Mouse (Mus musculus): ENCODE results near the gene Shroom3. TPM values are rescaled to one million over a fixed set of nuclear protein-coding genes. Genes with fewer than 3 reads are reported as not detected.

Shroom3 gene
- total and polyA plus RNA-seq, 3 experiments = 0.04 to 0.11 TPM; not detected in 1

- dilution Hi-C loops (cut with MboI; ENCODE audit: extremely low pct_ligation_motif_present, extremely low pct_unique_long_range_greater_than_20kb, low sequenced_read_pairs) (no loop called here), in situ Hi-C loops (cut with MboI; ENCODE audit: low pct_ligation_motif_present, low pct_unique_long_range_greater_than_20kb, low sequenced_read_pairs) (no loop called here)
- no peaks in the 10 kb centered on the region for H3K36me3 ChIP-seq (replicated peaks in 1 of 2; ENCODE audit: control insufficient read depth in 1 of 2, insufficient read depth in 1 of 2, low read length in 1 of 2)
- H3K27me3 ChIP-seq (replicated peaks) = no peaks in the 10 kb centered on the region
- H3K27ac ChIP-seq (ENCODE audit: insufficient read depth, low read depth) = no peak overlapping the region
- H3K79me2 ChIP-seq (replicated peaks; ENCODE audit: control insufficient read depth, extremely low read depth, insufficient read depth, poor library complexity, severe bottlenecking) = no peaks in the 10 kb centered on the region
- H3K9ac ChIP-seq (ENCODE audit: insufficient read depth, low read depth) = no peak overlapping the region
- no peak overlapping the region for H3K4me2 ChIP-seq (ENCODE audit: insufficient read depth, low read depth, poor library complexity, severe bottlenecking)
- TF ChIP-seq MYC (IDR thresholded peaks at IDR 0.05; ENCODE audit: low read depth, low read length) (no peak), MAX (IDR thresholded peaks at IDR 0.05; ENCODE audit: low read length) (no peak), TBP (conservative IDR thresholded peaks at IDR 0.05; ENCODE audit: low read depth, low read length) (no peak), MAFK (IDR thresholded peaks at IDR 0.05; ENCODE audit: insufficient replicate concordance, low read length) (no peak), NELFE (IDR thresholded peaks at IDR 0.05; ENCODE audit: low read depth, low read length) (no peak), SMC3 (IDR thresholded peaks at IDR 0.05; ENCODE audit: low read depth, low read length) (no peak), JUN (IDR thresholded peaks at IDR 0.05; ENCODE audit: insufficient read depth, low read depth, low read length) (no peak), MEF2A (IDR thresholded peaks at IDR 0.05; ENCODE audit: borderline replicate concordance, low read depth, low read length) (no peak), RCOR1 (conservative IDR thresholded peaks at IDR 0.05; ENCODE audit: low read depth, low read length) (no peak)
- H3K9me3 ChIP-seq (replicated peaks; ENCODE audit: low read length) = no peaks in the 10 kb centered on the region
- DNase-seq (ENCODE audit: extremely low read depth) = no peak
- no peaks in the 10 kb centered on the region for H3K4me1 ChIP-seq (ENCODE audit: control insufficient read depth in 1 of 2, insufficient read depth in 2 of 2)
- no peak overlapping the region for H3K4me3 ChIP-seq (replicated peaks in 1 of 3; ENCODE audit: low read depth in 2 of 3, low read length in 2 of 3, poor library complexity in 1 of 3)
Observed at GRCm38 (mm10) chr5:92760542-92760941, 77.3 kb downstream of the Shroom3 start.

- H3K4me2 ChIP-seq (ENCODE audit: insufficient read depth, low read depth, poor library complexity, severe bottlenecking) = no peak overlapping the region
- no peak overlapping the region for H3K27ac ChIP-seq (ENCODE audit: insufficient read depth, low read depth)
- no peaks in the 10 kb centered on the region for H3K4me1 ChIP-seq (ENCODE audit: control insufficient read depth in 1 of 2, insufficient read depth in 2 of 2)
- no peaks in the 10 kb centered on the region for H3K36me3 ChIP-seq (replicated peaks in 1 of 2; ENCODE audit: control insufficient read depth in 1 of 2, insufficient read depth in 1 of 2, low read length in 1 of 2)
- no peak for DNase-seq (ENCODE audit: extremely low read depth)
- in situ Hi-C loops (cut with MboI; ENCODE audit: low pct_ligation_motif_present, low pct_unique_long_range_greater_than_20kb, low sequenced_read_pairs) = no loop called here
- dilution Hi-C loops (cut with MboI; ENCODE audit: extremely low pct_ligation_motif_present, extremely low pct_unique_long_range_greater_than_20kb, low sequenced_read_pairs) = no loop called here
- TF ChIP-seq MYC (IDR thresholded peaks at IDR 0.05; ENCODE audit: low read depth, low read length) (no peak), CHD2 (IDR thresholded peaks at IDR 0.05; ENCODE audit: low read length) (no peak), RCOR1 (conservative IDR thresholded peaks at IDR 0.05; ENCODE audit: low read depth, low read length) (no peak), MEF2A (IDR thresholded peaks at IDR 0.05; ENCODE audit: borderline replicate concordance, low read depth, low read length) (no peak), GABPA (IDR thresholded peaks at IDR 0.05; ENCODE audit: insufficient replicate concordance, low read depth, low read length) (no peak), USF1 (IDR thresholded peaks at IDR 0.05; ENCODE audit: low read depth, low read length) (no peak), E2F4 (IDR thresholded peaks at IDR 0.05; ENCODE audit: insufficient replicate concordance, low read depth, low read length) (no peak), HCFC1 (IDR thresholded peaks at IDR 0.05; ENCODE audit: low read depth, low read length) (no peak), ELF1 (IDR thresholded peaks at IDR 0.05; ENCODE audit: low read depth, low read length) (no peak), USF2 (conservative IDR thresholded peaks at IDR 0.05; ENCODE audit: low read depth, low read length) (no peak), EP300 (IDR thresholded peaks at IDR 0.05; ENCODE audit: low read length) (no peak), MAX (IDR thresholded peaks at IDR 0.05; ENCODE audit: low read length) (no peak), IRF4 (IDR thresholded peaks at IDR 0.05; ENCODE audit: low read depth, low read length) (no peak), ZMIZ1 (IDR thresholded peaks at IDR 0.05; ENCODE audit: low read depth, low read length) (no peak), RAD21 (IDR thresholded peaks at IDR 0.05; ENCODE audit: low read depth, low read length) (no peak)
- H3K9me3 ChIP-seq (replicated peaks; ENCODE audit: low read length) = no peaks in the 10 kb centered on the region
- no peak overlapping the region for H3K9ac ChIP-seq (ENCODE audit: insufficient read depth, low read depth)
- no peak overlapping the region for H3K4me3 ChIP-seq (replicated peaks in 1 of 3; ENCODE audit: low read depth in 2 of 3, low read length in 2 of 3, poor library complexity in 1 of 3)
- no peaks in the 10 kb centered on the region for H3K79me2 ChIP-seq (replicated peaks; ENCODE audit: control insufficient read depth, extremely low read depth, insufficient read depth, poor library complexity, severe bottlenecking)
- no peaks in the 10 kb centered on the region for H3K27me3 ChIP-seq (replicated peaks)
Observed at GRCm38 (mm10) chr5:92761615-92762353, 78.5 kb downstream of the Shroom3 start.
